Mouse (Mus musculus) inflammation-experienced regulatory T-cells (primary cell): ENCODE results near the gene Olfr1241. TPM values are rescaled to one million over a fixed set of nuclear protein-coding genes. Genes with fewer than 3 reads are reported as not detected.

ENCODE experiments used
- polyA plus RNA-seq, 2 experiments: library from polyadenylated mRNA; unstranded; fragments of 100-300 nt; shearing (Covaris generic); gene quantifications; one replicate each; pipeline ENCODE4 v1.2.1; 2017

The Olfr1241 gene
- not detected for polyA plus RNA-seq

GRCm38 (mm10) chr2:89487026-89487425, at the start of gene Olfr1241:
Gene Olfr1241, minus strand, starts transcription at chr2:89487126.

GRCm38 (mm10) chr2:89531387-89531786, 44.5 kb upstream of the Olfr1241 start, which contains the start of gene Olfr1243:
Gene Olfr1243, minus strand, starts transcription at chr2:89531487.

GRCm38 (mm10) chr2:89498235-89498634, 11.3 kb upstream of the Olfr1241 start, which contains the start of gene Olfr1242:
Gene Olfr1242, minus strand, starts transcription at chr2:89498335.

GRCm38 (mm10) chr2:89442900-89443299, 44.0 kb downstream of the Olfr1241 start, which contains the start of gene Olfr1240:
Gene Olfr1240, minus strand, starts transcription at chr2:89443000.

Other genes with a start within 250 kb of the Olfr1241 start
- 1 to 10 TPM in 1 of 2 experiments, under 1 TPM in 1; 0.42 to 1.1 TPM for gene Olfr1228, start 233.1 kb downstream of the Olfr1241 start, polyA plus RNA-seq
- not detected for gene Olfr1229, start 199.1 kb downstream of the Olfr1241 start, polyA plus RNA-seq
- gene Olfr1230, start 189.9 kb downstream of the Olfr1241 start, polyA plus RNA-seq, result not detected
- under 1 TPM in 1 of 2 experiments, not detected in 1; 0.34 TPM for gene Olfr1231, start 180.1 kb downstream of the Olfr1241 start, polyA plus RNA-seq
- not detected for gene Olfr1232, start 157.5 kb downstream of the Olfr1241 start, polyA plus RNA-seq
- gene Olfr1233, start 144.7 kb downstream of the Olfr1241 start, polyA plus RNA-seq, result under 1 TPM; 0.06 to 0.67 TPM
- gene Olfr1234, start 122.3 kb downstream of the Olfr1241 start, polyA plus RNA-seq, result under 1 TPM in 1 of 2 experiments, not detected in 1; 0.23 TPM
- gene Olfr1238, start 77.5 kb downstream of the Olfr1241 start, polyA plus RNA-seq, result under 1 TPM in 1 of 2 experiments, not detected in 1; 0.11 TPM
- gene Olfr1239, start 66.7 kb downstream of the Olfr1241 start, polyA plus RNA-seq, result not detected
- gene Olfr1240, start 44.1 kb downstream of the Olfr1241 start, polyA plus RNA-seq, result not detected
- gene Olfr1242, start 11.2 kb upstream of the Olfr1241 start, polyA plus RNA-seq, result not detected
- not detected for gene Olfr1243, start 44.4 kb upstream of the Olfr1241 start, polyA plus RNA-seq
- gene Olfr1245, start 91.3 kb upstream of the Olfr1241 start, polyA plus RNA-seq, result under 1 TPM; 0.14 to 0.33 TPM
- gene Olfr1246, start 106.0 kb upstream of the Olfr1241 start, polyA plus RNA-seq, result under 1 TPM in 1 of 2 experiments, not detected in 1; 0.88 TPM
- under 1 TPM; 0.11 to 0.39 TPM for gene Olfr1247, start 127.0 kb upstream of the Olfr1241 start, polyA plus RNA-seq
- gene Olfr1248, start 131.1 kb upstream of the Olfr1241 start, polyA plus RNA-seq, result not detected
- not detected for gene Olfr1249, start 147.9 kb upstream of the Olfr1241 start, polyA plus RNA-seq
- under 1 TPM in 1 of 2 experiments, not detected in 1; 0.09 TPM for gene Olfr1250, start 174.3 kb upstream of the Olfr1241 start, polyA plus RNA-seq
- gene Olfr1251, start 184.8 kb upstream of the Olfr1241 start, polyA plus RNA-seq, result not detected
- not detected for gene Olfr1252, start 237.9 kb upstream of the Olfr1241 start, polyA plus RNA-seq